Mouse (Mus musculus): ENCODE measurements around the gene Sgpp1. TPM values are rescaled to one million over a fixed set of nuclear protein-coding genes. Genes with fewer than 3 reads are reported as not detected.
"Not testable (repeated sequence)": the region's sequence is repeated elsewhere in the genome, so short reads cannot be mapped to it uniquely, and the experiment has no call there.

Gene Sgpp1
- polyA plus RNA-seq, 3 experiments from 2014 or later = 10.7 to 18.4 (median 12.1) TPM

DNA sequence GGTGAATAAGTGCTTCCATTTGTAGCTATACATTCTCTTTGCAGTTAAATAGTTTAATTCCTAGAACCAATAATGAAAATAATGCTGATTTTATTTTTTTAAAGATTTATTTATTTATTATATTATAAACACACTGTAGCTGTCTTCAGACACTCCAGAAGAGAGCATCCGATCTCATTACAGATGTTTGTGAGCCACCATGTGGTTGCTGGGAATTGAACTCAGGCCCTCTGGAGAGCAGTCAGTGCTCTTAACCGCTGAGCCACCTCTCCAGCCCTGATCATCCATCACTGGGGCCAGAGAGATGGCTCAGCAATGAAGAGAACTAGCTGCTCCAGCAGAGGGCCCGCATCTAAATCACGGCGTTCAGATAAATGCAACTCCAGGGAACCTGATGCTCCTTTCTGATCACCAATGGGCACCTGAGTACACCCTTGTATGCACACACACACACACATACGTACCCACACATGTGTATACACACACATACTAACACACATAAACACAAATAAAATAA is 3.5 kb downstream of the Sgpp1 start:
- ATAC-seq = no peak

DNA sequence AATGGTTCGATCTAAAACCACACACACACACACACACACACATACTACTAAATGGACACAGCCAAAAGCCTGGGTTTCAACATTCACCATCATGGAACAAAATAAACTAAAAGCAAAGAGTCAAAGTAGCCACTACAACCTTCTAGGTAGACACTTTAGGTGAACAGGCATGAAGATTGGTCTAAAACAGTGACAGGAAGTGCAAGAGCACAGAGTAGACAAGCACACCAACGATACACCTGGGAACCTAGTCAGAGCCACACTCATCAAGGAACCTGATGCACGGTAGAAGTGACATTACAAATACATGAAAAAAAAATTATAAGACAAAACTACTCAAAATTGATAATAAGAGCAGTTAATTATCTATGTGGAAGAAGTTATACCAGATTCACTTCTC is 4.0 kb downstream of the Sgpp1 start:
- ATAC-seq = peak; percentile 29

DNA sequence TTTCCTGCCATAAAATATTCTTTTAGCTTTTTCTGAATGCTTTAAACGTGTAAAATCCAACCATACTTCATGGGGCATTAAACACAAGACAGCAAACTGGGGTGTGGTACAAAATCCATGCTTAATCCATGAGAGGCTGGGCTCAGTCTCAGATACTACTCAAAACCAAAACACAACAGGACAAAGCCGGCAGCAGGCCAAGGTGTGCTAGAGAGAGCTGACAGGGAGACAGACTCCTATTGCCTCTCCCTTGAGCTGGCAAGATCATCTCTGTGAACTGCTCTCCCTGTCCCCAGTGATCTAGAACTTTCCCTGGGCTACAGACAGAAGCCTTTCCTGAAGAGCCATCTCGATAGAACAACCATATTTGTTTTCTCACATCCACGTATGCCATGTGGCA is 5.1 kb downstream of the Sgpp1 start:
- ATAC-seq = no peak

DNA sequence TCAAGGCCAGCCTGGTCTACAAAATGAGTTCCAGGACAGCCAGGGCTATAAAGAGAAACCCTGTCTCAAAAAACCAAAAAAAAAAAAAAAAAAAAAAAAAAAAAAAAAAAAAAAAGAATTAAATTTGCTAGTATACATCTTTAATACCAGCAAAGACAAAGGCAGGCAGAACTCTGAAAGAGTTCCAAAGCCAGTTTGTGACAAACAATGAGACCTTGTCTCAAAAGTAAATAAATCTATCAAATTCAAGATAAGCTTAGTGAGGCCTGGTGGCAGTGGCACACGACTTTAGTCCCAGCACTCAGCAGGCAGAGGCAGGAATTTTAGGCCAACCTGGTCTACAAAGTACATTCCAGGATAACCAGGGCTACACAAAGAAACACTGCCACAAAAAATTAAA is 5.7 kb downstream of the Sgpp1 start:
- ATAC-seq = no peak

DNA sequence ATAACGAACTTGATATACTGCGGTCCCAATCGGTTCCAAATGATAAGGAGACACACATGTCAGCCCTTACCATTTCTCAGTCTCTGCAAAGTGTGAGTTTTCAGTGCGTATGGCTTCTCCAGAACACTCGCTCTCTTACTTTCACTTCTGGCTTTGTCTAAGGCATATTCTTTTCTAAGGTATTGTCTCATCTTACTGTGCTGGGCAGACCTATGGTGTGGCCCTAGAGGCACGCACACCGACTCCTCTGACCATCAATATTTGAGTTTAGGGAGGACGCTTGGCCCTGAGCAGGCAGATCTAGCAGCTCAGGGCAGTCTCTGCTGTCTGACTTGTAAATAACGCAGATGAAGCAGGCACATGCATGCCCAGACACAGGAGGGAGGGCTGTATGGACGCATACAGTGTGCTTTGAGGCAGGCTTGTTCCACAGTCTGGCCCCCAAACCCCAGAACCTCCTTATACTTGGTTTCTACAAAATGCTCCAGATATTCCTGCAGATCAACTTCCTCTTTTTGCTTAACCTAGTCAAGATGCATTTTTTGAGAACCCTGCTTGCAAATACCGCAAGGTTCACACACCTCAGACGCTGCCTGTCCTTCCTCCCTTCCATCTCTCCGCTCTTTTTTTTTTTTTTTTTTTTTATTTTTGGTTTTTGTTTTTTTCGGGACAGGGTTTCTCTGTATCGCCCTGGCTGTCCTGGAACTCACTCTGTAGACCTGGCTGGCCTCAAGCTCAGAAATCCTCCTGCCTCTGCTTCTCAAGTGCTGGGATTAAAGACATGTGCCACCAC is 8.0 kb downstream of the Sgpp1 start:
- ATAC-seq = peak; percentile 53

DNA sequence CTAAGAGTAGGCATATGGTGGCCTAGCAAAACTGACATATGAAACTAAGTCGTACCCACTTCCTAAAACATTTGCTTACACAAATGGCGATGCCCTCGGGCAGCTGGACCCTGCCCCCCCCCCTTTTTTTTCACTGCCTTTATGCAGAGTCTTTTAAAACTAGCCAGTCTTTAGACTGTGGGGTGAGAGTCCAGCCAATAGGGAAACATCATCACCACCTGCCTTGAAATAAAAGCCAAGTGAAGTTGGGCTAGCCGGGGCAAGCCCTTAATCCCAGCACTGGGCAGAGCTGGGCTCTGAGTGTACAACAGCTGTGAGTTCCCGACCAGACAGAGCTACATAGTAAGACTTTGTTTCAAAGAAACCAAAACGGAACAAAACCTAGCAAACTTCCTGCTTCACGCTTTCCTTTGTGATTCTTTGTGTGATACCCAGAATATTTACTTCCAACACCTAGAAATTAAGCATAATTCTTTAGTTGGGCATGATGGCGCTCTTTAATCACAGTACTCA is 9.1 kb downstream of the Sgpp1 start:
- peak; percentile 53 for ATAC-seq

DNA sequence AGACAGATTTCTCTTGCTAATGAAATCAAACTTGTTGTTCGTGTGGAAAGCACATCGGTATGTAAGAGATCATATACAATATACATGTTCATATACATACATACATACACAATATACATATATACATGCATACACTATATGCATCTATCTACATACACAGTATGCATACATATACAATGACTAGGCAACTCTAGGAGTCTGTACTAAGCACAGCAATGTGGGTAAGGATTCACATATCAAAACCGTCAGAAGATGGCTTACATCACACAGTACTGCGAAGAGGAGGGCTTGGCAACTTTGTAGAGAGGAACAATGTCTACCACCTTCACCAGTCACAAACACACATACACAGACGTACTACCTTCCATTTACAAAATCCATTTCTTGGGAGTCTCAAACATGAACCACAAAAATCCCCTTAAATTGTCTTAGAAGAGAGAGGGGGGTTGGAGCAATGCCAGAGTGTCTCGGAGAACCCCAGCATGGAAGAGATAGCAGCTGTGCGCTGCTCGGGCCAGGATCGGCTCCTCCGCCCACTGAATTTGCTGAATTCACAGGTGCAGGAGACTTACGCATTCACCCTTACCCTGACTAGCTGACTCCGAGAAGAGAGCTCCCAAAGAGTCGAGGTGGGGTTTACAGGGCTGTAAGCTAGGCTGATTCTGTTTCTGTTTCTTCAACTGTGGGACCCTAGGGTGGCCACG is 10.8 kb downstream of the Sgpp1 start:
- ATAC-seq = no peak

DNA sequence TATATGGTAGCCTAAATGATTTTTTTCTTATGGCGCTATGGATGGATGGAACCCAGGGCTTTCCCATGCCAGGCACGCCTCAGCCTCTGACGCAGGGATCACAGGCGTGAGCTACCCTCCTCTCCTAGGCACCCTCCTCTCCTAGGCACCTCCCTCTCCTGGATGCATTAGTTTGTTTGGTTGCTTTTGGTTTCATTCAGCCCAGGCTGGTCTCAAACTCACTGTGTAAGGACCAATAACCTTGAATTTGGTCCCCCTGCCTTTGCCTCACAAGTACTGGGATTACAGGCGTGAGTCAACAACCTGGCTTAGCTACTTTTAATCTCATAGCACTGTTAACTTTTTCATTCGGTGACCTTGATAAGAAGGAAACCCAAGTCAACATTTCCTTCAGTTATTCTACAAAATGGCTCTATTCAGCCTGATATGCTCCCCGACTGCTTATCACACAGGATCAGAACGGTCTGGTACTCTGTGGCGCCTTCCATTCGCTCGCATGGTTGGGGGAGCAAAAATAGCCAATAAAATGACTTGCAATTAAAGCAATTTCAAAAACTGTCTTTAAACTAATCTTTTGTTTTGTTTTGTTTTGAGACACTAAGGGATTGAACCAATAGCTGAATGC is 11.6 kb downstream of the Sgpp1 start:
- ATAC-seq = no peak

DNA sequence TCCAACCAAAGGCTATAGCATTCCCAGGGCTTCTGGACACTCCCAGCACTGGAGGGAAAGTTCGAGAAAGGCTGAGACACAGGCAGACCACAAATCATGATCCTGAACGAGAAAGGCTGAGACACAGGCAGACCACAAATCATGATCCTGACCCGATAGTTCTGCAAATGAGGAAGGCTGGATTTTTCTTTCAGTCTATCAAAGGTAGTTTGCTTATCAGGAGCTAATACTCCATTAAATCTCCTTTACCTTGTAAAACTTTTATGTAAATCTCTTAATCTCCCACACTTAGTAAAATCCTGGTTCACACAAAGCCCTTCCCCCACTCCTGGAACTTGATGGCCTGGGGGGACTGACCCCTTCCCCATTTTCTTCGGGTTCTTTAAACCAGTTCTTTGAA is 13.6 kb downstream of the Sgpp1 start:
- no peak for ATAC-seq

DNA sequence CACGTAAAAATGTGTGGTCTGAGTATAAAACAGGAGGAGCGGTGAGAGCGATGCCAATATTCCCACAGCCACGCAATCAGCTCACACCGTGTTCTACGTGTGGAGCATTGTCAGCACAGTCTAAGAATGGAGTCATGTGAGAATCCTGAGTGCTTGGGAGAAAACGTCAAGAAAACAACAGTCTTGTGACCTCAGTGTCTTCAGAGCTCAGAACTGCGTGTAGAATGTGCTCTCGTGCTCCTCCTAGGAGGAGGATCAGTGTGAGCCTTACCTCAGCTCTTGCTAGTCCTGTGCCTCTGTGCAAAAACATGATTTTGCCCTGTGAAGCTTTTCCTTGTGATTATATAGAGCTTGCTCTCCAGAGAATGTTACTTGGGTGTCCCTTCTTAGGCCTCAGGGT is 14.5 kb downstream of the Sgpp1 start:
- ATAC-seq = no peak

DNA sequence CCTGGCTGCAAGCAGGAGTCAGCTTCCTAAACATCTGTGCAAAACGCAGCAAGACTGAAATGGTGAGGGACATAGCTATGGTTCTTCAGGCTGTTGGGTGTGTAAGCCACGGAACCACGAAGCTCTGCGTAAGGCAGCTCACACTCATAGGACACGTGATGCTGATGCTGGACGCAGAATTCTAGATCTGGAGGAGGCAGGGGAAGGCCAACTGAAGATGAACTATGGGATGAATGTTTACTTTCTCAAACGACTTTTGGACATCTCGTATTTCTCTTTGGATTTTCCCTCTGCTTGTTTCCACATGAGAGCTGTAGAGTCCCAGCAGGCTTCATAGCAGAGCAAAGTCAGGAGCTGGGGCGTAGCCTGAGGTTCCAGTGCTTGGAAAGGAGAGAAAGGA is 21.9 kb downstream of the Sgpp1 start:
- ATAC-seq = no peak

DNA sequence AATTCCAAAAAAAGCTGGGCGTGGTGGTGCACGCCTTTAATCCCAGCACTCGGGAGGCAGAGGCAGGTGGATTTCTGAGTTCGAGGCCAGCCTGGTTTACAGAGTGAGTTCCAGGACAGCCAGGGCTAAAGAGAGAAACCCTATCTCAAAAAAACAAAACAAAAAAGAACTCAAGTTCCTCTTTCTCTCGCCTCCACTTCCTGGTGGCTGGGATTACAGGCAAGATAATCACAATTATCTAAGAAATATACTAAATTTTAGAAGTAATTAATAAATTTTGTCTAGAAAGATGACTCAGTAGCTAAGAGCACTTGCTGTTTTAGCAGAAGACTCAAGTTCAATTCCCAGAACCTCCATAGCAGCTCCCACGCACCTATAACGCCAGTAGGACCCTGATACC is 22.6 kb downstream of the Sgpp1 start:
- not testable (repeated sequence) for ATAC-seq

DNA sequence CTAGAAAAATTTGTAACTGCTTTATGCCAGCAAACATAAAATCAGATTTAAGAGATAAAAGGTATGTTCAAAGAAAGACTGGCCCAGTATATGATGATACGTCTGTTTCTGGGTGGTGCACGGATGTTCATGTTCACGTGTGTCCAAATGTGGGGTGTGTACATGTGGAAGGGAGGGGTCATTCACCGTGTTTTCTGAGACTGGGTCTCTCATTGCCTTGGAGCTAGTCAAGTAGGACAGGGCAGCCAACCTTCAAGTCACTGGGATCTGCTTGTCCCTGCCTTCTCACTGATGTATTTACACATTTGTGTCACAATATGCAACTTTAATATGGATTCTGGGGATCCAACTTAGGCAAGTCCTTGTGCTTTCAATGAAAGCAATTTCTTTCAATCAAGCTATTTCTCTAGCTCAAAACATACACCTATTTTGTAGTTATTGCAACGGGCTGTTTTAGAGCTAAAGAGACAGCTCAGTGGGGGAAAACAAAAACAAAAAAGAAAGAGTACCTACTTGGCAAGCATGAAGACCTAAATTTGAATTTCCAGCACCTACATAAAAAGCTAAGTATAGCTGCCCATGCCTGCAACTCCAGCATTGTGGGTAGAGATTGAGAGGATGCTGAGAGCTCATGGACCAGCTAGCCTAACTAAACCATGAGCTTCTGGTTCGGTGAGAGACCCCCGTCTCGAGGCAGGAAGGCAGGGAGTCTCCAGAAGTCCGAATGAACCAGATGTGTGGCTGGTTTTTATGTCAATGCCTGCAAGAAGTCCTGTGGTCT is 24.7 kb downstream of the Sgpp1 start:
- no peak for ATAC-seq

DNA sequence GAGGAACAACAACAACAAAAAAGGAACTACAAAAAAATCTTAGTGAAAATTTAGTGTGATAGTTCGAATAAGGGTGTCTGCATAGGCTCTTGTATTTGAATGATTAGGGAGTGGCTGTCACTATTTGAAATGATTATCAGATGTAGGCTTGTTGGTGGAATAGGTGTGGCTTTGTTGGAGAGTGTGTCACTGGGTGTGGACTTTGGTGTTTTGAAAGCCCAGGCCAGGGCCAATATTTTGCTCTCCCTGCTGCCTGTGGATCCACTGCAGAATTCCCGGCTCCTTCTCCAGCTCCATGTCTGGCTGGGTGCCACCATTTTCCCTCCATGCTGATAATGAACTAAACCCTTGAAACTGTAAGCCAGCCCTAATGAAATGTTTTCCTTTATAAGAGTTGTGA is 26.0 kb downstream of the Sgpp1 start:
- no peak for ATAC-seq

DNA sequence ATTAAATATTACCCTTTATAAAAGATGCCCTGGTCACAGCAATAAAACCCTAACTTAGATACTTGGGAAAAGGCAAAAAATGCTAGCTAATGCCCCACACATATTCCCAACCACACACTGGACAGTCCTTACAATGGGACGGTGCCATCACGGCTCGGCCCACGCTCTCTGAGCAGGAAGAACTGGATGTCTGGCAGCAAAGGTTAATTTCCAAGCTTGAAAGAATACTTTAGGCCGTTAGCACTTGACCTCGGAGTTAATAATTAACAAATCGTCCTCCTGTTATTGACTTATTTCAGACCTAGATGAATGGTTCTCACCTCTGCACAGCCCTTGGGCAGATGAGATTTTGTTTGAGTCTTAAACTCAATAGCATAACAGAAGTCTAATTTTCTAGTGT is 28.9 kb downstream of the Sgpp1 start:
- no peak for ATAC-seq

DNA sequence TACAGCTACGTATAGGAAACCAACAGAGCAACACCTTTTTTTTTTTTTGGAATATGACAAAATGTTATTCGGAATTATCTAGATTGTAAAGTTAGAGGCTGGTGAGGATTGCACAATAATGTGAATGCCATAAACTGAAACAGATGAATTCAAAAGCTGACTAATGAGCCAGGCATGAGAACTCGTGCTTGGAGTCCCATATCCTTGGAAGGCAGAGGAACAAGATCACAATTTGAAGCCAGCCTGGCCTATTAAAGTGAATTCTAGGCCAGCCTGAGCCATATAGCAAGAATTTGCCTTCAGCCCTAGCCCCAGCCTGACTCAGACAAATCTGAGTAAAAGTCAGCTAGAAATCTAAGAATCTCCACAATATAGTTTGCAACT is 32.8 kb downstream of the Sgpp1 start:
- ATAC-seq = no peak

DNA sequence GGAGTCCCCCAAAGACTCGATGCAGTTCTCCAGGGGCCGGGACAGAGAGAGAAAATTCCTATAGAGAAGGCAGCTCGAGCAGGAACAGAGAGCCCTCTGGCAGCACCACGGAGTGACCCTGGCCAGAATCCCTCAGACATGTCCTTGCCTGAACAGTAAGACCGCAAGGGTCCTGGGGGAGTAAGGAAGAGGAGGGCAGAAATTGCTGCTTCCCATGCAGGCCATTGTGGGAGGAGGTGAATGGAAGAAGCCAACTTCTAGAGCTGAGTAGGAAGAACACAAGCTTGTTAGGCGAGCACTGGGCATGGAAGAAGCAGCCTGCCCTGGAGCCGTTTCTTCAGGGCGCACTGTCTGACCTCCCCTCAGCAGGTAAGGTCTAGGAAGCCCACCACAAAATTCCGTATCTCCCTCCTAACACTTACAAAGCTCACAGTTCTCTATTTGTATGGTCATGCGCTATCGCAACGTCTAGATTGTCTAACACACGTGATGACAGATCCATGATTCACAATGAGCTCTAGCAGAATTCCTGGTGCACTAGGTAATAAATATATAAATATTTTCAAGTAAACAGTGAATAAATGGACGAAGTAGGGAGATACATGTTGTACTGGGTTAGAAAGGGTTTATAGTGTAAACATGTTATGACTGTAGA is 33.3 kb downstream of the Sgpp1 start:
- no peak for ATAC-seq

DNA sequence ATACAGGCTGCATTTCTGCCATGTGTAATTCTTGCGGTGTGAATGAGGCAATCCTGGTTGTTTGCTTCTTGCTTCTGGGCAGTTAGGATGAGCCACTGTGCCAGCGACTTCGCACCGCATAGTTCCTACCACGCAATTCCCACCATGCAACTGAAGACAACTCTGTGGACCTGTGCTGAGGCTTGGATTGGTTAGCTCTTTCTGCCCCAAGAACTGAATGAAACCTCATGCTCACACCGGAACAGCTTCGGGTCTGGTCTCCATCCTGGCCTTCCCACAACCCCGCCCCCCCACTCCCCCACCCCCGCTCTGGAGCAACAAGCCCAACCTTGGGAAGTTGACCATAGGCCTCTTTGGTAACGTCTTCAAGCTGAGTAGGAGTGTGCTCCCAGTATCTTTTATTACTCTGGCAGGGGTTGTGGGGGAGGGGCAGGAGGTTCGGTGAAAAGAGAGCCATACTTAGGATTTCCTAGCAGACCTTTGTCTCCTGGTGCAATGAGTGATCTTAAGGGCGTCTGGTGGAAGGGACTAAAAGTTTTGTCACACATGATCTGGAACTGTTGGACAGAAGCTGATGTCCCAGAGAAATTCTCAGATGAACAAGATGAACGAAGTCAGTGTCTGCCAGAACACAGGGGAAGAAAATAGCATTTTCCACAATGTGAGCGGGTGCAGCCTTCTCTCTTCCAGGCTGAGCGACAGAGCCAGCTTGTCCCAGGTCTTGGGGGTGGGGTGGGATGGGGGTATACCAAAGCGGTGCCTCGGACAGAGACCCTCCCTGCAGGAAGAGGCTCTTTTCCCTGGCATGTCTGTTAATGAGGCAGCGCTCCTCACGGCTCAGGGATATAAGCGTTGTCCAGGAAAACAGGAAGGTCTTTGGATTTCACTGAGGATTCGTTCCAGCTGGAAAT is 34.1 kb downstream of the Sgpp1 start:
- ATAC-seq = no peak

DNA sequence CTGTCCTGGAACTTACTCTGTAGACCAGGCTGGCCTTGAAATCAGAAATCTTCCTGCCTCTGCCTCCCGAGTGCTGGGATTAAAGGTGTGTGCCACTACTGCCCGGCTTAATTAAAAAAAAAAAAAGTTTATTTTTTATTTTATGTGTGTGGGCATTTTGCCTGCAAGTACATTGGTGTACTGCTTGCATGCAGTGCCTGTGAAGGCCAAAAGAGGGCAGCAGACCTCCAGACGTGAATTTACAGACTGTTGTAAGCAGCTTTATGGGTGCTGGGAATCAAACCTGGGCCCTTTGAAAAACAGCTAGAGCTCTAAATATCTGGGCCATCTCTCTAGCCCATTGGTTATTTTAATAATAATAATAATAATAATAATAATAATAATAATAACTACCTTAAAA is 36.8 kb downstream of the Sgpp1 start:
- ATAC-seq = no peak

DNA sequence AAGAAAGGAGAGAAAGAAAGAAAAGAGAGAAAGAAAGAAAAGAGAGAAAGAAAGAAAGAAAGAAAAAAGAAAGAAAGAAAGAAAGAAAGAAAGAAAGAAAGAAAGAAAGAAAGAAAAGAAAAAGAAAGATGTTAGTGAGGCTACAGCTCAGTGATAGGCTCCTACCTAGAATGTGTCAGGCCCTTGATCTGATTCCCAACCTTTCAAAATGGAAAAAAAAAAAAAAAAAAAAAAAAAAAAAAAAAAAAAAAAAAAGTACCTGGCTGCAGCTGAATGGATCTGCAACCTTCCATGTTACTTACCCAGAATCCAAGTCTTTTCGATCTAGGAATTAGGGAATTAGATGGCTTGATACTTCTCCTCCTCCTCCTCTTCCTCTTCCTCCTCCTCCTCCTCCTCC is 39.7 kb downstream of the Sgpp1 start:
- not testable (repeated sequence) for ATAC-seq

DNA sequence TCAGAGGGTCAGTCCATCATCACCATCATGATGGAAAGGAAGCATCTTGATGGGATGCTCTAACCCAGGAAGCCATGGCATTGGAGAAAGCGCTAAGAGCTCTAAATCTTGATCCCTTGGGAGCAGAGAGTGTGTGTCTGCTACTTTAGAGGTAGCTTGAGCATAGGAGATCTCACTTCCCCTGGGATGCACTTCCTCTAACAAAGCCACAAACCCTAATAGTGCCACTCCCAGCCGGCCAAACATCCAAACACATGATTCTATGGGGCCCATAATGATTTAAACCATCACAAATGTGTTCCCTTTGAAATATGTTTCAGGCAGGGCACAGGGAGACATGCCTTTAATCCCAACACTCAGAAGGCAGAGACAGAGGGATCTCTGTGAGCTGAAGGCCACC is 46.5 kb downstream of the Sgpp1 start:
- ATAC-seq = no peak

All from inflammation-experienced regulatory T-cells, adult 6 months (primary cell).